Mouse (Mus musculus): ENCODE measurements around the gene Polr3e. TPM values are rescaled to one million over a fixed set of nuclear protein-coding genes. Genes with fewer than 3 reads are reported as not detected.

Gene Polr3e
- 28.3 and 31.2 TPM in 2 replicates for total RNA-seq (2014; rRNA removed)
- polyA plus RNA-seq (2015; fragmentation: Nextera tagmentation; extraction: Ambion mirVana), result 18.1 and 20.9 TPM in 2 replicates

- Histone ChIP-seq H3K9ac (peak within 1 kb of the TSS; percentile 79), H3K4me1 (ENCODE audit: insufficient read depth) (0 out of 2 replicates have a peak, but pooled peaks cover 5% of the 10 kb centered on the region), H3K4me3 (ENCODE audit: low read depth, low read length) (peak within 1 kb of the TSS; percentile 93), H3K9me3 (ENCODE audit: low read length) (no peaks in the 10 kb centered on the region), H3K4me2 (ENCODE audit: low read depth) (peak within 1 kb of the TSS; percentile 76), H3K27ac (ENCODE audit: low read depth, low read length) (peak within 1 kb of the TSS; percentile 81), H3K27me3 (ENCODE audit: insufficient read depth, low read length) (no peaks in the 10 kb centered on the region), H3K36me3 (ENCODE audit: insufficient read depth) (no peaks in the 10 kb centered on the region)
- under 1% methylated on average over 83 of the region's 102 CpGs for WGBS
- peak; percentile 91 for TF ChIP-seq CTCF (IDR thresholded peaks at IDR 0.05; ENCODE audit: low read depth)
- ATAC-seq, result peak; percentile 95
- peak; percentile 99 for DNase-seq
Observed at GRCm38 (mm10) chr7:120917592-120918461, at the start of gene Polr3e. Gene Polr3e, plus strand, starts transcription at chr7:120917744.

DNA sequence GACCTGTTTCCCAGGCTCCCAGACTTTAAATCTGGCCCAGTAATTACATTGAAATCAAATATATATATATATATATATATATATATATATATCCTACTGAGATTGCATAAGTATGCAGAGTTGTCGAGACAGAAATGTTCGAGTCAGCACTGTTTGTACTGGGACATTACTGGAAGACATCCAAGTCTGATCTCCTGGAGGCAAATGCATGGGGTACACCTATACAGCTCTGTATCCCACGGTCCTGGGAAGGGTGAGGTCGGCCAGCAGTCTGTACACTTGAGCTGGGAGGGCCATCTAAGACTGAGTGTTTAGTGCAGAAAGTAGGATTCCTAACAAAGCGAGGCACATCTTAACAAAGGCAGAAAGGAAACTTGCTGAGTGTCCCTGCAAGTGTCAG, 47.7 kb upstream of the Polr3e start:
- ATAC-seq, result no peak
- Histone ChIP-seq H3K36me3 (ENCODE audit: insufficient read depth) (peaks cover 8% of the 10 kb centered on the region), H3K27ac (ENCODE audit: low read depth, low read length) (no peak overlapping the region), H3K4me3 (ENCODE audit: low read depth, low read length) (no peak overlapping the region), H3K9ac (no peak overlapping the region), H3K9me3 (ENCODE audit: low read length) (no peaks in the 10 kb centered on the region), H3K4me1 (ENCODE audit: insufficient read depth) (0 out of 2 replicates have a peak, but pooled peaks cover 2% of the 10 kb centered on the region), H3K27me3 (ENCODE audit: insufficient read depth, low read length) (no peaks in the 10 kb centered on the region), H3K4me2 (ENCODE audit: low read depth) (no peak overlapping the region)
- no peak for DNase-seq
- WGBS, result 48% methylated on average over 5 of the region's 5 CpGs
- TF ChIP-seq CTCF (IDR thresholded peaks at IDR 0.05; ENCODE audit: low read depth), result no peak

DNA sequence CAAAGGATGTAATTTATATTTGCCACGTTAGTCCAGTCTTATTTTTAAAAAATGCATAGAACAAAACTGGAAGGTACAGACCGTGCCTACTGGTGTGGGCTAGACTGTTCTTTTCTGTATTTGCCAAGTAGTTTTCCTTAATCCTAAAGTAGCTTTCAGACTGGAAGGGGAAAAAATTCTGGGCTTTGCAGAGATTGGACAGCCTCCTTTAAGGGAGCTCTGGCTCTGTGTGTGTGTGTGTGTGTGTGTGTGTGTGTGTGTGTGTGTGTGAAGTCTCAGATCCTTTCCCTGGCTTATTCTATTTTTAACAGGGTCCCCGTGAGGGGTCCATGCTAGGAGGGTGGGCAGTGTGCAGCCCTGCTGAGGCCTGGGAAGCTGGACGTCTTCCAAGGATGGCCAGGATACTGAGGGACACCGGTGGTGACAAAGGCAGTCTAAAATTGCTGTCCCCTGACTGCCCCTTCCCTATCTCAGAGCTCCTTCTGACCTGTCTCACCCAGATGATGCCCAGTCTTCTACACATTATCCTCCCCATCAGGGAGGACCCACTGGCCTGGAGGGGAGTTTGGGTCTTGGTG, 47.0 kb upstream of the Polr3e start:
- Histone ChIP-seq H3K36me3 (ENCODE audit: insufficient read depth) (peaks cover 8% of the 10 kb centered on the region), H3K9me3 (ENCODE audit: low read length) (no peaks in the 10 kb centered on the region), H3K9ac (no peak overlapping the region), H3K4me3 (ENCODE audit: low read depth, low read length) (no peak overlapping the region), H3K4me2 (ENCODE audit: low read depth) (no peak overlapping the region), H3K27ac (ENCODE audit: low read depth, low read length) (no peak overlapping the region), H3K4me1 (ENCODE audit: insufficient read depth) (no peaks in the 10 kb centered on the region), H3K27me3 (ENCODE audit: insufficient read depth, low read length) (no peaks in the 10 kb centered on the region)
- TF ChIP-seq CTCF (IDR thresholded peaks at IDR 0.05; ENCODE audit: low read depth), result no peak
- 70% methylated on average over 5 of the region's 5 CpGs for WGBS
- no peak for DNase-seq
- ATAC-seq, result no peak

GRCm38 (mm10) chr7:120873083-120873482, 44.5 kb upstream of the Polr3e start:
- ATAC-seq (no peak), DNase-seq (no peak)
- no peak overlapping the region for H3K4me2 ChIP-seq (ENCODE audit: low read depth)
- peaks cover 11% of the 10 kb centered on the region; the same call in 1 of the 2 replicates for H3K36me3 ChIP-seq (ENCODE audit: insufficient read depth)
- 85% methylated on average over 12 of the region's 12 CpGs for WGBS
- no peaks in the 10 kb centered on the region for H3K9me3 ChIP-seq (ENCODE audit: low read length)
- H3K4me1 ChIP-seq (ENCODE audit: insufficient read depth), result no peaks in the 10 kb centered on the region
- H3K27me3 ChIP-seq (ENCODE audit: insufficient read depth, low read length), result no peaks in the 10 kb centered on the region
- no peak for TF ChIP-seq CTCF (IDR thresholded peaks at IDR 0.05; ENCODE audit: low read depth)
- H3K4me3 ChIP-seq (ENCODE audit: low read depth, low read length), result no peak overlapping the region
- H3K9ac ChIP-seq, result no peak overlapping the region
- H3K27ac ChIP-seq (ENCODE audit: low read depth, low read length), result no peak overlapping the region

- ATAC-seq, result no peak
- no peaks in the 10 kb centered on the region for H3K4me1 ChIP-seq (ENCODE audit: insufficient read depth)
- H3K27ac ChIP-seq (ENCODE audit: low read depth, low read length), result no peak overlapping the region
- no peak for TF ChIP-seq CTCF (IDR thresholded peaks at IDR 0.05; ENCODE audit: low read depth)
- peaks cover 11% of the 10 kb centered on the region; the same call in 1 of the 2 replicates for H3K36me3 ChIP-seq (ENCODE audit: insufficient read depth)
- H3K9ac ChIP-seq, result no peak overlapping the region
- no peaks in the 10 kb centered on the region for H3K9me3 ChIP-seq (ENCODE audit: low read length)
- H3K4me3 ChIP-seq (ENCODE audit: low read depth, low read length), result no peak overlapping the region
- 89% methylated on average over 3 of the region's 3 CpGs for WGBS
- no peak for DNase-seq
- H3K27me3 ChIP-seq (ENCODE audit: insufficient read depth, low read length), result no peaks in the 10 kb centered on the region
- H3K4me2 ChIP-seq (ENCODE audit: low read depth), result no peak overlapping the region
Observed at GRCm38 (mm10) chr7:120874021-120874420, 43.5 kb upstream of the Polr3e start.

- Histone ChIP-seq H3K36me3 (ENCODE audit: insufficient read depth) (peaks cover 16% of the 10 kb centered on the region), H3K4me2 (ENCODE audit: low read depth) (no peak overlapping the region), H3K9me3 (ENCODE audit: low read length) (no peaks in the 10 kb centered on the region), H3K4me3 (ENCODE audit: low read depth, low read length) (no peak overlapping the region), H3K27me3 (ENCODE audit: insufficient read depth, low read length) (no peaks in the 10 kb centered on the region), H3K9ac (no peak overlapping the region), H3K27ac (ENCODE audit: low read depth, low read length) (no peak overlapping the region), H3K4me1 (ENCODE audit: insufficient read depth) (no peaks in the 10 kb centered on the region)
- no peak for TF ChIP-seq CTCF (IDR thresholded peaks at IDR 0.05; ENCODE audit: low read depth)
- 73% methylated on average over 7 of the region's 7 CpGs for WGBS
- ATAC-seq (no peak), DNase-seq (no peak)
Observed at GRCm38 (mm10) chr7:120874764-120875539, 42.6 kb upstream of the Polr3e start.
